Mouse (Mus musculus) liver, embryonic 15.5 days (tissue): Measurements from ENCODE around the gene Chd8. TPM values are rescaled to one million over a fixed set of nuclear protein-coding genes. Genes with fewer than 3 reads are reported as not detected.

ENCODE experiments used
- ATAC-seq: fragments of 200-750 bp; cut with Nextera tagmentation; 2 replicates; pipeline ENCODE4 v1.8.0; 2017; ENCODE audit warnings: moderate number of reproducible peaks, mild to moderate bottlenecking, moderate library complexity; ENCODE audit not compliant: insufficient read depth
- H3K27ac ChIP-seq: fragments of 300-500 bp; sonication (generic); replicated peaks from 2 replicates; pipeline ENCODE4 v1.5.1; 2015; ENCODE audit warnings: mild to moderate bottlenecking, inconsistent platforms
- H3K27me3 ChIP-seq: fragments of 300-500 bp; sonication (generic); 2 replicates; pipeline ENCODE4 v1.6.1; 2015; ENCODE audit warnings: mild to moderate bottlenecking, inconsistent platforms
- H3K36me3 ChIP-seq: fragments of 300-500 bp; sonication (generic); replicated peaks from 2 replicates; pipeline ENCODE4 v1.6.1; 2015; ENCODE audit warnings: moderate library complexity, mild to moderate bottlenecking, inconsistent platforms
- H3K4me1 ChIP-seq: fragments of 300-500 bp; sonication (generic); replicated peaks from 2 replicates; pipeline ENCODE4 v1.6.1; 2015; ENCODE audit warnings: inconsistent platforms
- H3K4me2 ChIP-seq: fragments of 300-500 bp; sonication (generic); 2 replicates; pipeline ENCODE4 v1.6.1; 2015; ENCODE audit warnings: moderate library complexity, mild to moderate bottlenecking, inconsistent platforms
- H3K4me3 ChIP-seq: fragments of 300-500 bp; sonication (generic); replicated peaks from 2 replicates; pipeline ENCODE4 v1.5.1; 2015; ENCODE audit warnings: mild to moderate bottlenecking, inconsistent platforms
- H3K9ac ChIP-seq: fragments of 300-500 bp; sonication (generic); 2 replicates; pipeline ENCODE4 v1.6.1; 2015; ENCODE audit warnings: moderate library complexity, mild to moderate bottlenecking, inconsistent platforms
- H3K9me3 ChIP-seq: fragments of 300-500 bp; sonication (generic); replicated peaks from 2 replicates; pipeline ENCODE4 v1.6.1; 2016; ENCODE audit warnings: inconsistent platforms
- WGBS: fragments of 180-500 bp; shearing (Covaris S2); methylation state at CpG from one replicate; pipeline ENCODE4 v1.1.7; 2015; ENCODE audit warnings: mixed read lengths; ENCODE audit not compliant: insufficient replicate concordance; 5-methylcytosine and 5-hydroxymethylcytosine counted together
- polyA plus RNA-seq: library from polyadenylated mRNA; unstranded; fragments of >200 nt; fragmentation: Nextera tagmentation; extraction: Ambion mirVana; gene quantifications from 2 replicates; pipeline ENCODE4 v1.2.1, GENCODE M21; 2015

Chd8 gene
- polyA plus RNA-seq, 1 experiment from 2014 or later: 10.2 TPM

- Histone ChIP-seq H3K36me3 (peaks cover 8% of the 10 kb centered on the region; the same call in 1 of the 2 replicates), H3K4me2 (no peak overlapping the region), H3K9ac (no peak overlapping the region), H3K4me3 (no peak overlapping the region), H3K27me3 (no peaks in the 10 kb centered on the region), H3K27ac (no peak overlapping the region), H3K9me3 (no peaks in the 10 kb centered on the region), H3K4me1 (no peaks in the 10 kb centered on the region; the same call in 1 of the 2 replicates)
- no peak for ATAC-seq
- WGBS: 58% methylated on average over 3 of the region's 3 CpGs
Observed at GRCm38 (mm10) chr14:52272781-52273180, 15.2 kb upstream of the Chd8 start.

- H3K9ac ChIP-seq: peak overlapping the region; percentile 85
- H3K4me1 ChIP-seq: peaks cover 36% of the 10 kb centered on the region
- no peaks in the 10 kb centered on the region for H3K36me3 ChIP-seq
- whole genome bisulfite sequencing: 4% methylated on average over 18 of the region's 18 CpGs
- no peaks in the 10 kb centered on the region for H3K27me3 ChIP-seq
- H3K27ac ChIP-seq: peak overlapping the region; percentile 95
- ATAC-seq: no peak
- peak overlapping the region; percentile 86 for H3K4me2 ChIP-seq
- H3K9me3 ChIP-seq: no peaks in the 10 kb centered on the region
- H3K4me3 ChIP-seq: peak overlapping the region; percentile 86
Observed at GRCm38 (mm10) chr14:52256311-52257175, 1.0 kb downstream of the Chd8 start.

- WGBS: 60% methylated on average over 4 of the region's 4 CpGs
- no peak for ATAC-seq
- Histone ChIP-seq H3K9ac (no peak overlapping the region), H3K4me2 (no peak overlapping the region), H3K4me1 (peaks cover 43% of the 10 kb centered on the region), H3K9me3 (no peaks in the 10 kb centered on the region), H3K27me3 (no peaks in the 10 kb centered on the region), H3K4me3 (no peak overlapping the region), H3K36me3 (no peaks in the 10 kb centered on the region), H3K27ac (no peak overlapping the region)
Observed at GRCm38 (mm10) chr14:52246129-52246528, 11.5 kb downstream of the Chd8 start.

GRCm38 (mm10) chr14:52244690-52245042 is 12.9 kb downstream of the Chd8 start:
- Histone ChIP-seq H3K4me2 (peak overlapping the region; percentile 75), H3K4me1 (peaks cover 54% of the 10 kb centered on the region)
- ATAC-seq: peak; percentile 47

DNA sequence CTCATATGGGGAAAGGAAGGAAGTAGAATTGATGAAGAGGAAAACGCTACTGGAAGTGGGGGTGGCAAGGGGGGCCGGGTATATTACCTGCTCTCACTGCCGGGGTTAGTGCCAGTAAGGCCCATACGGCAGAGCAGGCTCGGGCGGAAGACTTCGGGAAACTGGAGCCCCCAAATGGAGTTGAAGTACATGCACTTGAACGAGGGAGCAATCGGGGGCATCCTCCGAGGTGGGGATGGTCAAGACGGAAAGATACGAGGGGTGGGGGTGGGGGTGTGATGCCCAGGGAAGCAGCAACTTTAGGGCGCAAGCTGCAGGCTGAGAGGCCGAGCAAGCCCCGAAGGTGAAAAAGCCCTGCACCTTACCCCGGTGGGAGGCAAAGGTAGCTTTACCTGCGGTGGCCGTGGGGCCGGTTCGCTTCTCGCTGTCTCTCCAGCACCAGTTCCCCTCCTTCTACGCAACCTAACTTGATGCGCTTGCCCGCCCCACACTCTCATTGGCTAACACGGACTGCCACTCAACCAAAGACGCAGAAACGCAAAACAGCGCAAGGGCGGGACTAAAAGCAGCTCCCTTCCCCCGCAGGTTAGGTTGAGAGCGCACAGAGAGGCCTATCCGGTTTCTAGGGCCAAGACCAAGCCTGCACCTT is 13.4 kb downstream of the Chd8 start:
- Histone ChIP-seq H3K36me3 (no peaks in the 10 kb centered on the region), H3K4me3 (peak overlapping the region; percentile 92), H3K27ac (peak overlapping the region; percentile 60), H3K4me2 (peak overlapping the region; percentile 75), H3K4me1 (peaks cover 53% of the 10 kb centered on the region), H3K9ac (peak overlapping the region; percentile 82), H3K9me3 (no peaks in the 10 kb centered on the region), H3K27me3 (no peaks in the 10 kb centered on the region)
- under 1% methylated on average over 32 of the region's 32 CpGs for WGBS
- ATAC-seq: peak; percentile 99

More at GRCm38 (mm10) chr14:52244690-52245042, 12.9 kb downstream of the Chd8 start:
- H3K36me3 ChIP-seq: no peaks in the 10 kb centered on the region
- H3K27me3 ChIP-seq: no peaks in the 10 kb centered on the region
- WGBS: 7% methylated on average over 7 of the region's 7 CpGs
- no peaks in the 10 kb centered on the region for H3K9me3 ChIP-seq
- H3K9ac ChIP-seq: peak overlapping the region; percentile 50
- peak overlapping the region; percentile 92 for H3K4me3 ChIP-seq
- H3K27ac ChIP-seq: peak overlapping the region; percentile 60

- Histone ChIP-seq H3K4me3 (no peak overlapping the region), H3K4me1 (peaks cover 16% of the 10 kb centered on the region), H3K27me3 (no peaks in the 10 kb centered on the region), H3K4me2 (no peak overlapping the region), H3K9ac (no peak overlapping the region), H3K9me3 (no peaks in the 10 kb centered on the region), H3K27ac (no peak overlapping the region), H3K36me3 (peaks cover 60% of the 10 kb centered on the region)
- ATAC-seq: no peak
- 65% methylated on average over 1 of the region's 1 CpGs for whole genome bisulfite sequencing
Observed at GRCm38 (mm10) chr14:52236216-52236615, 21.4 kb downstream of the Chd8 start.

DNA sequence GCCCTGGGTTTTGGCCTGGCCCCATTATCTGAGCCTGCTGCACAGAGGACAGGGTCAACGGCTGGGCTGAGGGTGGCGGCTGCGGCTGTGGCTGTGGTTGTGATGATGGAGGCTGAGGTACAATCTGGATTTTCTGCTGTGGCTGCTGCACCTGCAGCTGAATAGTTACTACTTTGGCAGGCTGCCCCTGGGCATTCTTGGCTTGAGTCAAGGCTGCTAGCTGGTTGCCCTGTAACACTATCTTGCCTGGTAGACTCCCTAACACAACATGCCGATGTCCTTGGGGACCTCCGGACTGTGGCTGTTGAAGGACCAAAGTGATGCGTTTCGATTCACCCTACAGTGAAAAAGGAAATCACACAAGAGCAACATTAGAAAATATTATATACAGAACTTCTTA is 22.4 kb downstream of the Chd8 start:
- H3K27me3 ChIP-seq: no peaks in the 10 kb centered on the region
- H3K4me1 ChIP-seq: peaks cover 6% of the 10 kb centered on the region; the same call in 1 of the 2 replicates
- H3K4me2 ChIP-seq: no peak overlapping the region
- H3K9me3 ChIP-seq: no peaks in the 10 kb centered on the region
- 87% methylated on average over 7 of the region's 7 CpGs for WGBS
- no peak for ATAC-seq
- H3K4me3 ChIP-seq: no peak overlapping the region
- peaks cover 71% of the 10 kb centered on the region for H3K36me3 ChIP-seq
- H3K9ac ChIP-seq: no peak overlapping the region
- no peak overlapping the region for H3K27ac ChIP-seq

DNA sequence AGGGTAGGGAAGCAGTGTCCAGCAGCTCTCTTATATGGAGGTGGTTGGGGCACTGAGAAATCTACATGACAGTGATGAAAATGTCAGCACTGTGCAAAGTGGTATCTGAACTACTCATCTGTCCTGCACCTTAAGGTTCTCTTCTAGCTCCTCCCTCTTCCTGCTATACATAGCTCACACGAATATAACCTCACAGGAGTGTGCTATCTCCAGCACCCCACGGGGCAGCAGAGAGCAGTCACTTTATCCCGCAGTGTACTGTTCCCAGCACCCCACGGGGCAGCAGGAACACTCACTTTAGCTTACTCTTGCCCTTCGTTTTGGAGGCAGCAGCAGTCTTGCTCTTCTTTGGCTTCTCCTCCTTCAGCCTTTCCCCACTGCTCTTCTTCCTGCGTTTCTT is 25.3 kb downstream of the Chd8 start:
- Histone ChIP-seq H3K27ac (no peak overlapping the region), H3K9me3 (no peaks in the 10 kb centered on the region), H3K27me3 (no peaks in the 10 kb centered on the region), H3K36me3 (peaks cover 95% of the 10 kb centered on the region), H3K4me2 (no peak overlapping the region), H3K4me3 (no peak overlapping the region), H3K4me1 (0 out of 2 replicates have a peak, but pooled peaks cover 7% of the 10 kb centered on the region), H3K9ac (no peak overlapping the region)
- ATAC-seq: no peak
- WGBS: 67% methylated on average over 6 of the region's 6 CpGs

DNA sequence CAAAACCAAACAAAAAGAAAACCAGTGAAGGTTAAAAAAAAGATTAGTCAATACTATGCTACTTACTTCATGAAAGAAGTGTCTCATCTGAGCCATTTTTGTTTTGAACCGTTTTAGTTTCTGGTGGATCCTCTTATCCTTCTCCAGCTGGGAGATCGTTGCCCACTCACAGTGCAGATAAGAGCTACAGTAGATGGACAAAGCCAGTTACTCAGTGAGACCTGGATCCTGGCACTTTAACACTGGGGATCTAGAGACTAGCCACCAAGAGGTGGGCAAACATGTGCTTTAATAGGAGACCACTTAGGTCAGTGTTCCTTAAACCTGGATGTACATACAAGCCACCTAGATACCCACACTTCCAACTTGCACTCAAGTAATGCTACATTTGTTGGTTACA is 31.6 kb downstream of the Chd8 start:
- H3K4me2 ChIP-seq: no peak overlapping the region
- peaks cover 95% of the 10 kb centered on the region for H3K36me3 ChIP-seq
- H3K27ac ChIP-seq: no peak overlapping the region
- H3K4me3 ChIP-seq: no peak overlapping the region
- no peak for ATAC-seq
- WGBS: 36% methylated on average over 2 of the region's 2 CpGs
- 0 out of 2 replicates have a peak, but pooled peaks cover 3% of the 10 kb centered on the region for H3K4me1 ChIP-seq
- H3K9me3 ChIP-seq: no peaks in the 10 kb centered on the region
- no peaks in the 10 kb centered on the region for H3K27me3 ChIP-seq
- H3K9ac ChIP-seq: no peak overlapping the region

- no peak overlapping the region for H3K9ac ChIP-seq
- no peaks in the 10 kb centered on the region for H3K27me3 ChIP-seq
- no peak overlapping the region for H3K4me3 ChIP-seq
- no peak overlapping the region for H3K27ac ChIP-seq
- H3K9me3 ChIP-seq: no peaks in the 10 kb centered on the region
- no peak for ATAC-seq
- H3K36me3 ChIP-seq: peaks cover 89% of the 10 kb centered on the region
- H3K4me1 ChIP-seq: no peaks in the 10 kb centered on the region
- 54% methylated on average over 5 of the region's 5 CpGs for WGBS
- H3K4me2 ChIP-seq: no peak overlapping the region
Observed at GRCm38 (mm10) chr14:52217261-52217660, 40.3 kb downstream of the Chd8 start.

DNA sequence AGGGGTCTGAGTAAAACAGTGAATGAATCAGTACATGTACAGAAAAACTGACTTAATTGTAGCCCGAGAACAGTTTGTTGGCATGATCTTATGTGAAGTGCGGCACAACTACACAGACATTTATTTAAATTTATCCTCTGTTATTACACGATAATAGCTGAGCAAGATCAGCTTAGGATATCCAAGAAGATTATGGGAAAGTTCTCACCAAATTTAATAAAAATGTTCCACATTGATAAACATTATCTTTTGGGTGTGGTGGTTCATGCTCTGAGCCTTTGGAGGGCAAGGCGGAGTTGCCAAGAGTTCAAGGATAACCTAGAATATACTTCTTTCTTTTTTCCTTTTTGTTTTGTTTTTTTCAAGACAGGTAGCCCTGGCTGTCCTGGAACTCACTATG is 58.2 kb downstream of the Chd8 start:
- no peaks in the 10 kb centered on the region for H3K9me3 ChIP-seq
- H3K4me1 ChIP-seq: peaks cover 41% of the 10 kb centered on the region
- peak overlapping the region; percentile 99 for H3K27ac ChIP-seq
- H3K9ac ChIP-seq: no peak overlapping the region; the same call in 1 of the 2 replicates
- WGBS: 29% methylated on average over 4 of the region's 4 CpGs
- 0 out of 2 replicates have a peak, but pooled peaks have one; percentile 11 for ATAC-seq
- peak overlapping the region; percentile 76 for H3K4me2 ChIP-seq
- H3K27me3 ChIP-seq: no peaks in the 10 kb centered on the region
- H3K4me3 ChIP-seq: peak overlapping the region; percentile 21
- H3K36me3 ChIP-seq: peaks cover 42% of the 10 kb centered on the region
